Mouse (Mus musculus) hindbrain, embryonic 12.5 days (tissue): ENCODE measurements around the gene Zfp810. TPM values are rescaled to one million over a fixed set of nuclear protein-coding genes. Genes with fewer than 3 reads are reported as not detected.

Experiments
- ATAC-seq: fragments of 200-750 bp; cut with Nextera tagmentation; 2 replicates; pipeline ENCODE4 v1.8.0; 2017; ENCODE audit warnings: moderate TSS enrichment; ENCODE audit not compliant: low FRiP score
- H3K27ac ChIP-seq: fragments of 300-500 bp; sonication (generic); 2 replicates; pipeline ENCODE4 v1.5.1; 2016; ENCODE audit warnings: mild to moderate bottlenecking
- H3K27me3 ChIP-seq: fragments of 300-500 bp; sonication (generic); 2 replicates; pipeline ENCODE4 v1.6.1; 2016; ENCODE audit warnings: mild to moderate bottlenecking
- H3K36me3 ChIP-seq: fragments of 300-500 bp; sonication (generic); 2 replicates; pipeline ENCODE4 v1.6.1; 2016; ENCODE audit warnings: mild to moderate bottlenecking
- H3K4me1 ChIP-seq: fragments of 300-500 bp; sonication (generic); 2 replicates; pipeline ENCODE4 v1.6.1; 2016
- H3K4me2 ChIP-seq: fragments of 300-500 bp; sonication (generic); replicated peaks from 2 replicates; pipeline ENCODE4 v1.6.1; 2016; ENCODE audit warnings: mild to moderate bottlenecking
- H3K4me3 ChIP-seq: fragments of 300-500 bp; sonication (generic); 2 replicates; pipeline ENCODE4 v1.5.1; 2016; ENCODE audit warnings: mild to moderate bottlenecking
- H3K9ac ChIP-seq: fragments of 300-500 bp; sonication (generic); 2 replicates; pipeline ENCODE4 v1.6.1; 2016; ENCODE audit warnings: mild to moderate bottlenecking, moderate library complexity
- H3K9me3 ChIP-seq: fragments of 300-500 bp; sonication (generic); replicated peaks from 2 replicates; pipeline ENCODE4 v1.6.1; 2016; ENCODE audit warnings: mild to moderate bottlenecking
- WGBS: fragments of 180-500 bp; shearing (Covaris S2); methylation state at CpG from one replicate; pipeline ENCODE4 v1.1.7; 2016; 5-methylcytosine and 5-hydroxymethylcytosine counted together
- polyA plus RNA-seq: library from polyadenylated mRNA; unstranded; fragments of >200 nt; fragmentation: Nextera tagmentation; extraction: Ambion mirVana; gene quantifications from 2 replicates; pipeline ENCODE4 v1.2.1, GENCODE M21; 2016

Gene Zfp810
- polyA plus RNA-seq, 1 experiment from 2014 or later: 40.3 TPM

GRCm38 (mm10) chr9:22258784-22259183 lies 48.7 kb downstream of the Zfp810 start:
- 84% methylated on average over 8 of the region's 8 CpGs for WGBS
- no peak overlapping the region for H3K27ac ChIP-seq
- H3K9ac ChIP-seq: peak overlapping the region; percentile 81; the same call in 1 of the 2 replicates
- no peaks in the 10 kb centered on the region for H3K27me3 ChIP-seq
- H3K36me3 ChIP-seq: peaks cover 24% of the 10 kb centered on the region
- H3K4me2 ChIP-seq: peak overlapping the region; percentile 61
- peaks cover 11% of the 10 kb centered on the region for H3K9me3 ChIP-seq
- ATAC-seq: no peak
- H3K4me3 ChIP-seq: peak overlapping the region; percentile 54
- H3K4me1 ChIP-seq: no peaks in the 10 kb centered on the region

GRCm38 (mm10) chr9:22256579-22256978 lies 50.9 kb downstream of the Zfp810 start:
- 98% methylated on average over 4 of the region's 4 CpGs for WGBS
- Histone ChIP-seq H3K27me3 (no peaks in the 10 kb centered on the region), H3K4me2 (no peak overlapping the region), H3K9ac (no peak overlapping the region), H3K27ac (no peak overlapping the region), H3K36me3 (peaks cover 42% of the 10 kb centered on the region), H3K4me1 (no peaks in the 10 kb centered on the region), H3K4me3 (no peak overlapping the region), H3K9me3 (peaks cover 11% of the 10 kb centered on the region)
- no peak for ATAC-seq

- H3K36me3 ChIP-seq: peaks cover 81% of the 10 kb centered on the region
- ATAC-seq: no peak
- H3K27ac ChIP-seq: no peak overlapping the region
- no peak overlapping the region for H3K4me2 ChIP-seq
- WGBS: 93% methylated on average over 2 of the region's 2 CpGs
- H3K9ac ChIP-seq: no peak overlapping the region
- peaks cover 13% of the 10 kb centered on the region for H3K9me3 ChIP-seq
- no peaks in the 10 kb centered on the region for H3K4me1 ChIP-seq
- no peaks in the 10 kb centered on the region for H3K27me3 ChIP-seq
- H3K4me3 ChIP-seq: no peak overlapping the region
These were observed 63.2 kb downstream of the Zfp810 start for GRCm38 (mm10) chr9:22244242-22244641.

- WGBS: 93% methylated on average over 4 of the region's 4 CpGs
- peaks cover 75% of the 10 kb centered on the region for H3K36me3 ChIP-seq
These were observed 67.4 kb downstream of the Zfp810 start for GRCm38 (mm10) chr9:22240001-22240400.

DNA sequence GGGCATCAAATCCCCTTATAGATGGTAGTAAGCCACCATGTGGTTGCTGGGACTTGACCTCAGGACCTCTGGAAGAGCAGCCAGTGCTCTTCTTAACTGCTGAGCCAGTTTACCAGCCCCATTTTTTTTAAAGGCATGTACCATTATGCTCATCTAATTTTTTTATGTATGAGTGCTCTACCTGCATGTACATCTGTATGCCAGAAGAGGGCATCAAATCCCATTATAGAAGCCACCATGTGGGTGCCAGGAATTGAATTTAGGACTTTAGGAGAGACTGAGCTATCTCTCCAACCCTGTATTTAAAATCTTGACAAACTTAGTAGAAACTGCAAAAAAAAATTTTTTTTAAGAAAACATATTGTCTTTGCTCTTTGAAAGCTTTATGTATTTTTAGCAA lies 76.9 kb downstream of the Zfp810 start:
- no peaks in the 10 kb centered on the region for H3K4me1 ChIP-seq
- no peaks in the 10 kb centered on the region for H3K27me3 ChIP-seq
- no peak overlapping the region for H3K27ac ChIP-seq
- H3K4me3 ChIP-seq: no peak overlapping the region
- no peak for ATAC-seq
- H3K9me3 ChIP-seq: no peaks in the 10 kb centered on the region
- no peak overlapping the region for H3K4me2 ChIP-seq
- H3K36me3 ChIP-seq: no peaks in the 10 kb centered on the region; the same call in 1 of the 2 replicates
- no peak overlapping the region for H3K9ac ChIP-seq

More at GRCm38 (mm10) chr9:22240001-22240400, 67.4 kb downstream of the Zfp810 start:
- no peaks in the 10 kb centered on the region for H3K4me1 ChIP-seq
- H3K4me3 ChIP-seq: no peak overlapping the region
- H3K27me3 ChIP-seq: no peaks in the 10 kb centered on the region
- no peak for ATAC-seq
- H3K9ac ChIP-seq: no peak overlapping the region
- no peak overlapping the region for H3K4me2 ChIP-seq
- no peaks in the 10 kb centered on the region for H3K9me3 ChIP-seq
- no peak overlapping the region for H3K27ac ChIP-seq

DNA sequence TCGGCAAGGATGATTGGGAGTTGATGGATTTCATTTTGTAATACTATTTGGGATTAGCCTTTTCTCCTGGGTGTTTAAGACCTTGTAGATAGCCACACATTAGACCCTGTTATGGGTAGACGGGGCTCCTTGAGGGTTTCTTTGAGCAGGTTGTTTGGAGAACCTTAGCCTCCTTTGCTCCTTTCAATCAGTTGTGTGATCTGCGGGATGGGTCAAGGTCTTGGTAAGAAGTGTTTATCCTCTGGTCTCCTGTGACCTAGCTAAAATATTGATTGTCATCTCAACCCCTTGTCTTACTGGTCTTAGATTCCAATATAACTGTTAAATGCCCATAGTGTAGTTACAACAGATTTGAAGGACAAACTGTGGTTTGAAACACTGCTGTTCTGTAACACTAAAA lies 77.4 kb downstream of the Zfp810 start:
- no peak overlapping the region for H3K4me3 ChIP-seq

DNA sequence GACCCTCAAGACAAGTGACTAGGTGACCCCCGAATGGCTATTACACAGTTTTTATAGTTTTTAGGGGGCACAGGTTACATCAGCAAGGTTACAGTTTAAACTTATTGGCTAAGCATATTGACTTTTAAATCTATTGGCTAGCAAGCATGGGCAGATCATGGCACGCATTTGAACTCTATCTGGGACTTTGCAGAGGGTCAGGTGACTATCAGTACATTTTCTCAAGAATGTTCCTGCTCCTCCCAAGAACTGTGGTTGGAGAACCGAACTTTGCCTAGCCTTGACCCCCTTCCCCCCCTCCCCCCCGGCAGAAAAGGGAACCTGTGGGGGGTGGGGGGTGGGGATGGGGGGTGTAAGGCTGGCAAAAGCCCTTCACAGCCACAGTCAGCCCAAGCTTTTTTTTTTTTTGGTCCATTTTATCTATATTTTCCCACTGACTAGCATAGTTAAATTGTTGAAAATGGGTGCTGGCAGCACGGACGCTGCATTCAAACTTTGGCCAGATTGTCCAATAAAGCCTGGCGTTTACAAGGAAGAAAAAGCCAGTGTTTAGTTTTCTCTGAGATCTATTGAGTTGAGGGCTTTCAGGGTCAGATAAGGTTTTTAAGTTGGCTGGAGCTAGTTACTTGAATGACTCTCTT lies 77.9 kb downstream of the Zfp810 start:
- no peak for ATAC-seq
- no peaks in the 10 kb centered on the region for H3K27me3 ChIP-seq

More for the DNA sequence above, 77.4 kb downstream of the Zfp810 start:
- no peak for ATAC-seq
- Histone ChIP-seq H3K27me3 (no peaks in the 10 kb centered on the region), H3K27ac (no peak overlapping the region), H3K9me3 (no peaks in the 10 kb centered on the region), H3K4me2 (no peak overlapping the region), H3K4me1 (no peaks in the 10 kb centered on the region), H3K9ac (no peak overlapping the region), H3K36me3 (no peaks in the 10 kb centered on the region; the same call in 1 of the 2 replicates)
- 93% methylated on average over 3 of the region's 3 CpGs for WGBS

GRCm38 (mm10) chr9:22226846-22227245 lies 80.6 kb downstream of the Zfp810 start:
- Histone ChIP-seq H3K27me3 (no peaks in the 10 kb centered on the region), H3K9ac (no peak overlapping the region), H3K27ac (no peak overlapping the region), H3K36me3 (no peaks in the 10 kb centered on the region), H3K4me2 (no peak overlapping the region), H3K9me3 (no peaks in the 10 kb centered on the region), H3K4me1 (no peaks in the 10 kb centered on the region), H3K4me3 (no peak overlapping the region)
- WGBS: 85% methylated on average over 15 of the region's 15 CpGs
- no peak for ATAC-seq

More for the DNA sequence above, 77.9 kb downstream of the Zfp810 start:
- H3K9me3 ChIP-seq: no peaks in the 10 kb centered on the region
- H3K36me3 ChIP-seq: no peaks in the 10 kb centered on the region
- H3K4me1 ChIP-seq: no peaks in the 10 kb centered on the region
- no peak overlapping the region for H3K27ac ChIP-seq
- no peak overlapping the region for H3K4me3 ChIP-seq
- H3K9ac ChIP-seq: no peak overlapping the region
- no peak overlapping the region for H3K4me2 ChIP-seq
- 85% methylated on average over 7 of the region's 7 CpGs for WGBS

Other genes with a start within 250 kb of the Zfp810 start
- gene Gm49318, start 236.4 kb downstream of the Zfp810 start, polyA plus RNA-seq: not detected in 2 replicates
- gene Zfp653, start 236.3 kb downstream of the Zfp810 start, polyA plus RNA-seq: 16.4 and 20.4 TPM in 2 replicates
- gene Ecsit, start 222.2 kb downstream of the Zfp810 start, polyA plus RNA-seq: 37.1 and 40.0 TPM in 2 replicates
- 1.9 and 3.1 TPM in 2 replicates for gene Cnn1, start 208.4 kb downstream of the Zfp810 start, polyA plus RNA-seq
- gene Elof1, start 190.5 kb downstream of the Zfp810 start, polyA plus RNA-seq: 161 and 177 TPM in 2 replicates
- 8.3 and 9.8 TPM in 2 replicates for gene Acp5, start 171.9 kb downstream of the Zfp810 start, polyA plus RNA-seq
- gene Pigyl, start 150.8 kb downstream of the Zfp810 start, polyA plus RNA-seq: 58.8 and 65.6 TPM in 2 replicates
- gene Zfp872, start 119.6 kb downstream of the Zfp810 start, polyA plus RNA-seq: 0.26 TPM in 1 of 2 replicates, not detected in the other
- 10.5 and 11.5 TPM in 2 replicates for gene Zfp809, start 81.9 kb downstream of the Zfp810 start, polyA plus RNA-seq
- gene Zfp599, start 47.8 kb downstream of the Zfp810 start, polyA plus RNA-seq: 6.5 and 6.9 TPM in 2 replicates
- gene Anln, start 81.5 kb upstream of the Zfp810 start, polyA plus RNA-seq: 28.0 and 28.6 TPM in 2 replicates
- 5.7 and 7.5 TPM in 2 replicates for gene 9530077C05Rik, start 103.9 kb upstream of the Zfp810 start, polyA plus RNA-seq
- gene Gm17545, start 146.6 kb upstream of the Zfp810 start, polyA plus RNA-seq: not detected in 2 replicates
- gene Rp9, start 162.1 kb upstream of the Zfp810 start, polyA plus RNA-seq: 63.8 and 66.5 TPM in 2 replicates
- gene Bbs9, start 168.1 kb upstream of the Zfp810 start, polyA plus RNA-seq: 19.5 and 21.5 TPM in 2 replicates